Mouse (Mus musculus): ENCODE data around the gene Fcrlb. TPM values are rescaled to one million over a fixed set of nuclear protein-coding genes. Genes with fewer than 3 reads are reported as not detected.
"Not testable (repeated sequence)": the region's sequence is repeated elsewhere in the genome, so short reads cannot be mapped to it uniquely, and the experiment has no call there.

Gene Fcrlb
- 0.65 and 0.97 TPM in 2 replicates for polyA plus RNA-seq (2015; fragmentation: Nextera tagmentation; extraction: Ambion mirVana)

GRCm38 (mm10) chr1:170912891-170913615 is at the start of gene Fcrlb:
TSS of gene Fcrlb (minus strand) at chr1:170912941.
- no peak within 1 kb of the TSS for H3K4me2 ChIP-seq
- no peak for ATAC-seq (replicated peaks)
- no peak within 1 kb of the TSS for H3K27ac ChIP-seq
- peaks cover 12% of the 10 kb centered on the region for H3K27me3 ChIP-seq (replicated peaks)
- 56% methylated on average over 5 of the region's 5 CpGs for WGBS
- H3K9ac ChIP-seq: no peak within 1 kb of the TSS
- H3K4me1 ChIP-seq: peaks cover 8% of the 10 kb centered on the region
- H3K4me3 ChIP-seq: no peak within 1 kb of the TSS
- H3K9me3 ChIP-seq: no peaks in the 10 kb centered on the region
- no peaks in the 10 kb centered on the region for H3K36me3 ChIP-seq (replicated peaks)

GRCm38 (mm10) chr1:170962301-170962700 is 49.6 kb upstream of the Fcrlb start:
- Histone ChIP-seq H3K4me1 (no peaks in the 10 kb centered on the region), H3K27me3 (replicated peaks) (no peaks in the 10 kb centered on the region), H3K27ac (no peak overlapping the region), H3K4me3 (no peak overlapping the region), H3K9ac (no peak overlapping the region), H3K4me2 (no peak overlapping the region), H3K36me3 (replicated peaks) (no peaks in the 10 kb centered on the region), H3K9me3 (no peaks in the 10 kb centered on the region)
- WGBS: 82% methylated on average over 2 of the region's 2 CpGs
- ATAC-seq (replicated peaks): no peak

- no peak for ATAC-seq (replicated peaks)
- H3K9ac ChIP-seq: no peak overlapping the region
- H3K4me1 ChIP-seq: no peaks in the 10 kb centered on the region
- WGBS: 85% methylated on average over 6 of the region's 6 CpGs
- H3K4me3 ChIP-seq: no peak overlapping the region
- no peaks in the 10 kb centered on the region for H3K36me3 ChIP-seq (replicated peaks)
- no peaks in the 10 kb centered on the region for H3K9me3 ChIP-seq
- no peak overlapping the region for H3K4me2 ChIP-seq
- H3K27ac ChIP-seq: no peak overlapping the region
- H3K27me3 ChIP-seq (replicated peaks): no peaks in the 10 kb centered on the region
These were observed 48.4 kb upstream of the Fcrlb start for GRCm38 (mm10) chr1:170961101-170961500.

GRCm38 (mm10) chr1:170959791-170960190 is 47.0 kb upstream of the Fcrlb start:
- H3K27me3 ChIP-seq (replicated peaks): no peaks in the 10 kb centered on the region
- H3K4me1 ChIP-seq: no peaks in the 10 kb centered on the region
- no peak overlapping the region for H3K4me3 ChIP-seq
- H3K9ac ChIP-seq: no peak overlapping the region
- WGBS: 81% methylated on average over 2 of the region's 2 CpGs
- no peaks in the 10 kb centered on the region for H3K9me3 ChIP-seq
- no peak overlapping the region for H3K27ac ChIP-seq
- no peak for ATAC-seq (replicated peaks)
- no peaks in the 10 kb centered on the region for H3K36me3 ChIP-seq (replicated peaks)
- no peak overlapping the region for H3K4me2 ChIP-seq

GRCm38 (mm10) chr1:170958225-170958624 is 45.5 kb upstream of the Fcrlb start:
- Histone ChIP-seq H3K27ac (no peak overlapping the region), H3K9ac (no peak overlapping the region), H3K4me3 (no peak overlapping the region), H3K27me3 (replicated peaks) (no peaks in the 10 kb centered on the region), H3K9me3 (no peaks in the 10 kb centered on the region), H3K4me1 (no peaks in the 10 kb centered on the region), H3K36me3 (replicated peaks) (no peaks in the 10 kb centered on the region), H3K4me2 (no peak overlapping the region)
- 68% methylated on average over 3 of the region's 3 CpGs for WGBS
- ATAC-seq (replicated peaks): no peak

GRCm38 (mm10) chr1:170953192-170953591 is 40.5 kb upstream of the Fcrlb start:
- Histone ChIP-seq H3K27ac (no peak overlapping the region), H3K4me1 (no peaks in the 10 kb centered on the region), H3K36me3 (replicated peaks) (no peaks in the 10 kb centered on the region), H3K4me2 (no peak overlapping the region), H3K9ac (no peak overlapping the region), H3K27me3 (replicated peaks) (no peaks in the 10 kb centered on the region), H3K9me3 (no peaks in the 10 kb centered on the region), H3K4me3 (no peak overlapping the region)
- no peak for ATAC-seq (replicated peaks)
- 91% methylated on average over 2 of the region's 2 CpGs for WGBS

GRCm38 (mm10) chr1:170950772-170951171 is 38.0 kb upstream of the Fcrlb start:
- no peak for ATAC-seq (replicated peaks)
- no peaks in the 10 kb centered on the region for H3K9me3 ChIP-seq
- no peak overlapping the region for H3K4me2 ChIP-seq
- no peaks in the 10 kb centered on the region for H3K4me1 ChIP-seq
- H3K27ac ChIP-seq: no peak overlapping the region
- H3K36me3 ChIP-seq (replicated peaks): no peaks in the 10 kb centered on the region
- no peak overlapping the region for H3K9ac ChIP-seq
- WGBS: 59% methylated on average over 3 of the region's 3 CpGs
- H3K4me3 ChIP-seq: no peak overlapping the region
- no peaks in the 10 kb centered on the region for H3K27me3 ChIP-seq (replicated peaks)

- H3K4me3 ChIP-seq; H3K27ac ChIP-seq; H3K9ac ChIP-seq; ATAC-seq (replicated peaks); H3K9me3 ChIP-seq; H3K36me3 ChIP-seq (replicated peaks); H3K27me3 ChIP-seq (replicated peaks); H3K4me2 ChIP-seq; H3K4me1 ChIP-seq: not testable (repeated sequence)
- 94% methylated on average over 9 of the region's 9 CpGs for WGBS
These were observed 32.2 kb upstream of the Fcrlb start for GRCm38 (mm10) chr1:170944908-170945307.

GRCm38 (mm10) chr1:170944151-170944550 is 31.4 kb upstream of the Fcrlb start:
- H3K27ac ChIP-seq; H3K36me3 ChIP-seq (replicated peaks); ATAC-seq (replicated peaks); H3K4me2 ChIP-seq; H3K27me3 ChIP-seq (replicated peaks); H3K4me3 ChIP-seq; H3K9ac ChIP-seq; H3K9me3 ChIP-seq; H3K4me1 ChIP-seq: not testable (repeated sequence)
- WGBS: 96% methylated on average over 9 of the region's 9 CpGs

- no peaks in the 10 kb centered on the region for H3K9me3 ChIP-seq
- no peak overlapping the region for H3K4me3 ChIP-seq
- 88% methylated on average over 12 of the region's 12 CpGs for WGBS
- H3K4me1 ChIP-seq: no peaks in the 10 kb centered on the region
- H3K27me3 ChIP-seq (replicated peaks): no peaks in the 10 kb centered on the region
- H3K36me3 ChIP-seq (replicated peaks): no peaks in the 10 kb centered on the region
- H3K4me2 ChIP-seq: no peak overlapping the region
- no peak overlapping the region for H3K9ac ChIP-seq
- H3K27ac ChIP-seq: no peak overlapping the region
- ATAC-seq (replicated peaks): no peak
These were observed 26.5 kb upstream of the Fcrlb start for GRCm38 (mm10) chr1:170939255-170939654.

GRCm38 (mm10) chr1:170934383-170934782 is 21.6 kb upstream of the Fcrlb start:
- no peak overlapping the region for H3K27ac ChIP-seq
- no peaks in the 10 kb centered on the region for H3K4me1 ChIP-seq
- WGBS: 84% methylated on average over 2 of the region's 2 CpGs
- no peak overlapping the region for H3K4me3 ChIP-seq
- H3K36me3 ChIP-seq (replicated peaks): no peaks in the 10 kb centered on the region
- H3K27me3 ChIP-seq (replicated peaks): no peaks in the 10 kb centered on the region
- no peaks in the 10 kb centered on the region for H3K9me3 ChIP-seq
- no peak overlapping the region for H3K4me2 ChIP-seq
- ATAC-seq (replicated peaks): no peak
- no peak overlapping the region for H3K9ac ChIP-seq

GRCm38 (mm10) chr1:170933940-170934339 is 21.2 kb upstream of the Fcrlb start:
- ATAC-seq (replicated peaks): no peak
- Histone ChIP-seq H3K4me2 (no peak overlapping the region), H3K27me3 (replicated peaks) (no peaks in the 10 kb centered on the region), H3K36me3 (replicated peaks) (no peaks in the 10 kb centered on the region), H3K9me3 (no peaks in the 10 kb centered on the region), H3K4me1 (no peaks in the 10 kb centered on the region), H3K27ac (no peak overlapping the region), H3K4me3 (no peak overlapping the region), H3K9ac (no peak overlapping the region)
- 80% methylated on average over 1 of the region's 1 CpGs for WGBS

GRCm38 (mm10) chr1:170933386-170933920 is 20.7 kb upstream of the Fcrlb start:
- Histone ChIP-seq H3K4me3 (no peak overlapping the region), H3K9me3 (no peaks in the 10 kb centered on the region), H3K27ac (no peak overlapping the region), H3K4me2 (no peak overlapping the region), H3K4me1 (no peaks in the 10 kb centered on the region), H3K36me3 (replicated peaks) (no peaks in the 10 kb centered on the region), H3K9ac (no peak overlapping the region), H3K27me3 (replicated peaks) (no peaks in the 10 kb centered on the region)
- WGBS: 77% methylated on average over 6 of the region's 6 CpGs
- ATAC-seq (replicated peaks): no peak

All from midbrain, embryonic 15.5 days (tissue).